Mouse (Mus musculus) liver, embryonic 16.5 days (tissue): ENCODE results near the gene Eif5b. TPM values are rescaled to one million over a fixed set of nuclear protein-coding genes. Genes with fewer than 3 reads are reported as not detected.

Source experiments
- ATAC-seq: fragments of 200-750 bp; cut with Nextera tagmentation; 2 replicates; pipeline ENCODE4 v1.8.0; 2017; ENCODE audit warnings: low read depth, mild to moderate bottlenecking, moderate number of reproducible peaks, moderate library complexity
- H3K27ac ChIP-seq: fragments of 300-500 bp; sonication (generic); 2 replicates; pipeline ENCODE4 v1.5.1; 2014; ENCODE audit warnings: mild to moderate bottlenecking, low read length
- H3K27me3 ChIP-seq: fragments of 300-500 bp; sonication (generic); 2 replicates; pipeline ENCODE4 v1.6.1; 2014; ENCODE audit warnings: low read depth, low read length, mixed read lengths; ENCODE audit not compliant: control insufficient read depth, insufficient read depth
- H3K36me3 ChIP-seq: fragments of 300-500 bp; sonication (generic); 2 replicates; pipeline ENCODE4 v1.6.1; 2014; ENCODE audit warnings: mild to moderate bottlenecking; ENCODE audit not compliant: control insufficient read depth, insufficient read depth
- H3K4me1 ChIP-seq: fragments of 300-500 bp; sonication (generic); 2 replicates; pipeline ENCODE4 v1.6.1; 2014; ENCODE audit warnings: low read depth, low read length, mixed read lengths; ENCODE audit not compliant: control insufficient read depth
- H3K4me2 ChIP-seq: fragments of 300-500 bp; sonication (generic); 2 replicates; pipeline ENCODE4 v1.6.1; 2014; ENCODE audit warnings: low read depth, low read length, mixed read lengths
- H3K4me3 ChIP-seq: fragments of 300-500 bp; sonication (generic); 2 replicates; pipeline ENCODE4 v1.5.1; 2014; ENCODE audit warnings: low read depth, mild to moderate bottlenecking, low read length
- H3K9ac ChIP-seq: fragments of 300-500 bp; sonication (generic); 2 replicates; pipeline ENCODE4 v1.6.1; 2014; ENCODE audit warnings: low read depth, low read length
- H3K9me3 ChIP-seq: fragments of 300-500 bp; sonication (generic); replicated peaks from 2 replicates; pipeline ENCODE4 v1.6.1; 2016; ENCODE audit warnings: low read length; ENCODE audit not compliant: control insufficient read depth
- WGBS: fragments of 180-500 bp; shearing (Covaris S2); extraction: QIAGEN DNeasy Blood & Tissue Kit; methylation state at CpG from one replicate; pipeline ENCODE4 v1.1.7; 2014; ENCODE audit not compliant: insufficient replicate concordance; 5-methylcytosine and 5-hydroxymethylcytosine counted together
- polyA plus RNA-seq: library from polyadenylated mRNA; unstranded; fragments of >200 nt; fragmentation: Nextera tagmentation; extraction: Ambion mirVana; gene quantifications from 2 replicates; pipeline ENCODE4 v1.2.1, GENCODE M21; 2015

Gene Eif5b
- polyA plus RNA-seq, 1 experiment from 2014 or later: 13.1 TPM

DNA sequence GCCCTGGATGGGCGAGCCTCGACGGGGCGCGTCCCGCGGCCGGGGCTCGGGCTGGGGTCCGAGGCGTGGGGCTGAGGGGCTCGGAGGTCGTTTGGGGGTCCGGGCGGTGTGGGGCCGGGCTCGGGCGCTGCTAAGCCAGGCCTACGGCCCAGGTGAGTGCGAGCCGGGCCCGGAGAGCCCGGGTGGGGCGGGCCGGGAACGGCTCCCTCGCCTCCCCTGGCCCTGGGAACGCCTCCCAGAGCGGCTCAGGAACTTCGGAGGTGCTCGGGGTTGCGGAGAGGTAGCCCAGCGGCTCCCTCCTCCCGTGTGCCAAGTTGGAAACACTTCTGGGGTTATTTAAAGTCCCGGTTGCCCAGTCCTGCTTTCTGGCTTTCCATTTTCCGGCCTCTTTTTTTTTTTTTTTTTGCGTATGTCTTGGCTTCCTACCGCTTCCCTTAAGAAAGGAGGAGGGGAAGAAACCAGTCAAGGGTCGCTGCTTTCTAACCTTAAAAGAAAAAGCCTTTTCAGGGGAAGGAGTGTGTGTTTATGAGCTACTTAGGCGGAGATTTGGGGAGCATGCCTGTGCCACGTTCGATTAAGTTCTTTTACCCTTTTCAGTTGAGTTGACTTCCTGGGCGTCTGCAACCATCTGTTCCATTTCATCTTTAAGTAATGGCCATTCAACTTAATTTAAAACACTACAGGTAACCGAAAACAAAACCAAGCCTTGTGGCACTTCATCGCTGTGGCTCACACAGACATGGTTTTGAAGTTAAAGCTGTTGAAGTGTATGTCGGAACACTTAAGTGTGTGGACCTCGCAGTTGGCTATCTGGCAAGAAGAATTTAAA is 775 bp downstream of the Eif5b start:
- Histone ChIP-seq H3K36me3 (peaks cover 18% of the 10 kb centered on the region), H3K9ac (peak overlapping the region; percentile 95), H3K9me3 (no peaks in the 10 kb centered on the region), H3K4me3 (peak overlapping the region; percentile 94), H3K27me3 (no peaks in the 10 kb centered on the region), H3K4me2 (peak overlapping the region; percentile 94), H3K4me1 (peaks cover 23% of the 10 kb centered on the region), H3K27ac (peak overlapping the region; percentile 95)
- WGBS: 2% methylated on average over 42 of the region's 47 CpGs
- peak; percentile 57 for ATAC-seq

DNA sequence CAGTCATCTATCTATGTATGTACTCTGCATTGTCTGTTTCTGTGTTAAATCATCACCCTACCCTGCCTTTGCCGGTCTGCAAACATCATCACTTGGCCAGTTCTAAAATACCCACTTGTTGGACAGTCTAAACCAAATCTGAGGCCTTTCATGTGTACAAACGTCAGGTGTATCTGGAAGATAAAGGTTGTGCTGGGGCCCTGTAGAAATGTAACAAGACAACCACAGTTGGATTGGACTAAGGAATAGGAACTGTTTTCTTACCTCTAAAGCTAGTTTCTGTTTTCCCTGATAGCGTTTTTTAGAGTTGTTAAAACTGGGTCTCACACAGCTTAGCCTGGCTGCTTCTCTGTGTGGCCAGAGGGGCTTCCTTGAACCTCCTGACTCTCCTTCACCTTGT is 1.7 kb downstream of the Eif5b start:
- Histone ChIP-seq H3K27ac (peak overlapping the region; percentile 95), H3K36me3 (peaks cover 9% of the 10 kb centered on the region), H3K9ac (peak overlapping the region; percentile 95), H3K27me3 (no peaks in the 10 kb centered on the region), H3K4me1 (peaks cover 23% of the 10 kb centered on the region), H3K4me2 (peak overlapping the region; percentile 94), H3K9me3 (no peaks in the 10 kb centered on the region), H3K4me3 (peak overlapping the region; percentile 94)
- ATAC-seq: no peak
- 15% methylated on average over 3 of the region's 3 CpGs for WGBS

DNA sequence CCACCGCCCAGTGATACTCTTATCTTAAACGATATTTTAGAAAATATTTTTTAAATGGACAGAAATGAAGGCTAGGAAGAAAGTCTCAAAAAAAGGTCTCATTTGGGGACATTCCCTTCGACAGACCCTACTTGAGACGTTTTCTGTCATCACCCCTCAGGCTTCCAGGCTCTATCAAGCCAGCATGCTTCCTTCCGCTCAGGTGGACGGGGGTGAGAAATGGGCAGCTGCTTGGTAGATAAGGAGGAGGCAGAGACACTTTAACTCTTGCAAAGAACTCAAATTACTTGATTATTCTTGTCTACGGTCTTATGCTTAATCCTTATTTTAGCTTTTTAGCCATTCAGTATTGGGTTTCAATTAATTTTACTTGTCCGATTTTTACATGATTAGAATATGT is 3.0 kb downstream of the Eif5b start:
- Histone ChIP-seq H3K27ac (no peak overlapping the region), H3K27me3 (no peaks in the 10 kb centered on the region), H3K36me3 (no peaks in the 10 kb centered on the region), H3K4me3 (0 out of 2 replicates have a peak overlapping the region, but pooled peaks have one; percentile 29), H3K9ac (no peak overlapping the region), H3K4me2 (peak overlapping the region; percentile 46), H3K4me1 (peaks cover 22% of the 10 kb centered on the region), H3K9me3 (no peaks in the 10 kb centered on the region)
- ATAC-seq: no peak
- WGBS: 40% methylated on average over 8 of the region's 8 CpGs

DNA sequence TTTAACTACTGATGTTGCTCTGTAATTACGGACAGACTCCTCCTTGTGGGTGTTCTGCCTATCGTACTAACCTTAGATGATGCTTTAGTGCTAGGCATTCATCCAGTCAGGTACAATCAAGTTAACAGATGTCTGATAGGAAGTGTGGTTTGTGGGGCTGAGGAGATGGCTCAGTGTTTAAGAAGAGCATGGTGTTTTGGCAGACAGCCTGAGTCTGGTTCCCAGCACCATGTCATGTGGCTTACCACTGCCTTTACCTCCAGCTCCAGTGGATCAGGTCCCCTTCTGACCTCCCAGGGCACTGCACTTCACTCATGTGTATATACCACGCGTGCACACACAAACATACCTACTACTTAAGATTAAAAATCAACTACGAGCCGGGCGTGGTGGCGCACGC is 4.1 kb downstream of the Eif5b start:
- H3K4me3 ChIP-seq: no peak overlapping the region
- no peaks in the 10 kb centered on the region for H3K27me3 ChIP-seq
- H3K4me2 ChIP-seq: no peak overlapping the region
- no peaks in the 10 kb centered on the region for H3K9me3 ChIP-seq
- 83% methylated on average over 9 of the region's 9 CpGs for WGBS
- H3K36me3 ChIP-seq: no peaks in the 10 kb centered on the region
- no peak overlapping the region for H3K9ac ChIP-seq
- H3K4me1 ChIP-seq: peaks cover 22% of the 10 kb centered on the region
- ATAC-seq: no peak
- H3K27ac ChIP-seq: no peak overlapping the region

DNA sequence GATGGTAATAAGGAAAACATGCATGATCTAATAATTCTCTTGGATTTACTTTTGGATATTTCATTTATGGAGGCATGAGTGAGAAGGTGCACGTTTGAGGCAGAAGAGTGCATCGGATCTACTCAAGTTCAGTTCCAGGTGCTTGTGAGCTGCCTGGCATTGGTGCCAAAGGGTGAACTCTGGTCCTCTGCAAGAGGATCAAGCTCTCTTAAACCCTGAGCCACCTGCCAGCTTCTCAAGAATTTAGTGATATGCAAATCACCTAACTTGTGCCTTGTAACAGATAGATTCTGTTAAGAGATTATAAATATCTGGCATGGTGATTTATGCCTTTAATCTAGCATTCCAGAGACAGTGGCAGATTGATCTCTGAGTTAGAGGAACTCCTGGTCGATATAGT is 5.2 kb downstream of the Eif5b start:
- 50% methylated on average over 3 of the region's 3 CpGs for WGBS
- Histone ChIP-seq H3K4me3 (no peak overlapping the region), H3K4me2 (no peak overlapping the region), H3K27ac (no peak overlapping the region), H3K9ac (no peak overlapping the region), H3K36me3 (no peaks in the 10 kb centered on the region), H3K9me3 (no peaks in the 10 kb centered on the region), H3K4me1 (peaks cover 29% of the 10 kb centered on the region), H3K27me3 (no peaks in the 10 kb centered on the region)
- ATAC-seq: no peak

DNA sequence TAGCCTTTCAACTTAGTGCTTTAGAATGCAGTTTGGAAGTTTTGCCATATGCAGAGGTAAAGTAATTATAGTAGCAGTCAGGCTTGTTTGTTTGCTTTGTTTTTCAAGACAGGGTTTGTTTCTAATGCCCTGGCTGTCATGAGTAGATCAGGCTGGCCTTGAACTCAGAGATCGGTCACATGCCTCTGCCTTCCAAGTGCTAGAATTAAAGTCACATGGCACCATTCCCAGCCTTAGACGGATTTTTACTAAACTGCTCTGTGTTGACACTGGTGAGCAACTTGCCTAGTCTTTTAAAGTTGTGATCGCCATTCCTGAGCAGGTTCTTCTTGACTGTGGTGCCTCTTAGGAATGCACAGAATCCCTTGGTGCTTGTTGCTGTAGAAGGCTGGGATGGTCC is 8.9 kb downstream of the Eif5b start:
- no peak overlapping the region for H3K4me3 ChIP-seq
- 58% methylated on average over 3 of the region's 3 CpGs for WGBS
- H3K4me1 ChIP-seq: peaks cover 42% of the 10 kb centered on the region
- no peaks in the 10 kb centered on the region for H3K9me3 ChIP-seq
- no peak overlapping the region for H3K4me2 ChIP-seq
- no peaks in the 10 kb centered on the region for H3K36me3 ChIP-seq
- no peaks in the 10 kb centered on the region for H3K27me3 ChIP-seq
- no peak for ATAC-seq
- no peak overlapping the region for H3K9ac ChIP-seq
- H3K27ac ChIP-seq: no peak overlapping the region

DNA sequence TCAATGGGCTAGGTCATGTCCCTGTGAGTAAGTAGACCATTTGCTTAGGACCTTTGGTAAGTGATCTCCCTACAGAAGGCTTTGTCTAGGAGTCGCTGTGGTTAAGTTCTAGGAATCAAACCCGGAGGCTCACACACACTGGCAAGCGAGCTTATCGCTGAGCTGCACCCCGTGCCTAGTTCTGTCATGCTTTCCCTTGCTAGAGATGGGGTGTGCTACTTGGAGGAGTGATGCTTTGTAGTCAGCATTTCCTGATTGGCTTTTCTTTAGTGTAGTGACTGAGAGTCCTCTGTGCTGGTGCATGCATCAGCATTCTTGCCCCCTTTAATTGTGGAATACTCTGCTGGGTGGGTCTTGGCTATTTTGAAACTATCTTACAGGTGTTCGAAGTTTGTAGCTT is 13.8 kb downstream of the Eif5b start:
- ATAC-seq: peak; percentile 94
- H3K4me3 ChIP-seq: peak overlapping the region; percentile 1; the same call in 1 of the 2 replicates
- H3K27me3 ChIP-seq: no peaks in the 10 kb centered on the region
- H3K4me2 ChIP-seq: peak overlapping the region; percentile 58
- peak overlapping the region; percentile 94 for H3K27ac ChIP-seq
- peak overlapping the region; percentile 15 for H3K9ac ChIP-seq
- H3K4me1 ChIP-seq: peaks cover 68% of the 10 kb centered on the region
- H3K36me3 ChIP-seq: no peaks in the 10 kb centered on the region
- WGBS: 19% methylated on average over 6 of the region's 6 CpGs
- H3K9me3 ChIP-seq: no peaks in the 10 kb centered on the region

DNA sequence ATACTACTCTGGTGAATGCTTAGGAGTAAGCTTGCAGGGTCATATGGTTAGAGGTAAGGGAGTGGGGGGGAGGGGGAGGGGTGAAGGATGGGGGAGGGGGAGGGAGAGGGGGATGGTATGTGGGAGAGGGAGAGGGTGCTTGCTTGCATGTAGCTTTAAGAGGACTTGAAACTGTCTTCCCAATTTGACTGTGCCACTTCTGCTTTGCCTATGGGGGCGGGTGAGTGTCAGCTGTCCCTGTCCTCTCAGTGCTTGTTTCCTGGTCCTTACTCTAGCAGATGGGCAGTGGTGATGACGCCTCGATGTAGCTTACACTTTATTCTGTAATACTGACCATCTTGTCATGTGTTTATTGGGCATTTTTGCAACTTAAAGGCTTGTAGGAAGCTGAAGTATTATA is 14.3 kb downstream of the Eif5b start:
- Histone ChIP-seq H3K4me3 (peak overlapping the region; percentile 1; the same call in 1 of the 2 replicates), H3K36me3 (no peaks in the 10 kb centered on the region), H3K4me1 (peaks cover 64% of the 10 kb centered on the region), H3K9ac (peak overlapping the region; percentile 15), H3K4me2 (peak overlapping the region; percentile 58), H3K9me3 (no peaks in the 10 kb centered on the region), H3K27me3 (no peaks in the 10 kb centered on the region), H3K27ac (peak overlapping the region; percentile 94)
- WGBS: 32% methylated on average over 3 of the region's 3 CpGs
- ATAC-seq: 0 out of 2 replicates have a peak, but pooled peaks have one; percentile 6

DNA sequence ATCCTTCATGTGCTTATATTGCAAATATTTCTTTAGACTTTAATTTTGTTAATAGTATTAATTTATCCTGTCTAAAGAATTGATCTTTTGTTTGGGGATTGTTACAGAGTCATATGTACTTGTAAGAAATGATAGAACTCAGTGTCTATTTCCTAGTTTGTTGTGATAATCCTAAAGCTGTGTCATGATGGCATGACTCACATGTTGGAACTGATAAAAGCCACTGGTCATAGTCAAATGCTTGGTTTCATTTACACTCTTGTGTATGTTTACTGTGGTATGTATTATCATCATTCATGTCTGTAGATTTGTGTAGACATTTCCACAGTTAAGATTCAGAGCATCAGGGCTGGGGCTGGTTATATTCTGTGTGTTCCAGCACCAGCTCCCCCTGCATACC is 14.7 kb downstream of the Eif5b start:
- H3K9ac ChIP-seq: peak overlapping the region; percentile 47; the same call in 1 of the 2 replicates
- peak; percentile 57 for ATAC-seq
- peak overlapping the region; percentile 58 for H3K4me2 ChIP-seq

More for the DNA sequence above, 14.7 kb downstream of the Eif5b start:
- Histone ChIP-seq H3K4me3 (peak overlapping the region; percentile 26), H3K9me3 (no peaks in the 10 kb centered on the region), H3K27ac (peak overlapping the region; percentile 96), H3K4me1 (peaks cover 60% of the 10 kb centered on the region), H3K36me3 (no peaks in the 10 kb centered on the region), H3K27me3 (no peaks in the 10 kb centered on the region)
